Mouse (Mus musculus): ENCODE measurements at regions not wholly inside any gene's neighbourhood (a gene's known extent, or its start where the extent isn't known, plus 50 kb on each side); places are given as distances from the start of the nearest gene placed in this dataset.
A peak's percentile ranks its signal among the peaks of the same experiment; 100 is the strongest.

GRCm38 (mm10) chr4:33706785-33707184, 217.6 kb upstream of the Cnr1 start:
- WGBS: 50% methylated on average over 10 of the region's 10 CpGs
- no peaks in the 10 kb centered on the region for H3K36me3 ChIP-seq (replicated peaks)

DNA sequence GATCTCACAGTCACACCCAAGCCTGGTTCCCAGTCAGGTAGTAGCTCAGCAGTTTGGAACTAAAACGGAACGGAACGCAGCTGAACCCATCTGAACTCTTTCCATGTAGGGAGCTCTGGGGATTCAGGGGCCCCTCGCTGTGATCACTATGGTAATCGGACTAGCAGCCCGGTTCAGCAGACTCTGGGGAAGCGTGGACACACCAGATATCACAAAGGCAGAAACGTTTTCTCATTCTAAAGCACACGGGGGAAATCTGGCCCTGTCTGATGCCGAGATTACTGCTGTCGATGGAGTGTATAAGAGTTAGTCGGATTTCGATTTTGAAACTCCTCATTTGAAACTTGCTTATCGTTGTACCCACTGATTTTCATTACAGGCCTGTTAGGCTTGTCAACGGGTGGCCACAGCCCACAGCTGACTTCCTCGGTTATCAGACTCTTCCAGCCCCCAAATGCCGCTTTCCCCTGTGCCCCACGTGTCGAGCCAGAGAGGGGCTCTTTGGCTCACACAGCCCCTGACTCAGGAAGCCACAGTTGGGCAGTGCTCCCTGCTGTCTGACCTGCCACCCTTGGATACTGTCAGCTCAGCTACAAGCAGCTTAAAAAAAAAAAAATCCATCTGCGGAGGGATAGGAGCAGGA, 207.8 kb upstream of the Cnr1 start:
- Histone ChIP-seq H3K27ac (no peak overlapping the region), H3K4me3 (replicated peaks) (no peak overlapping the region), H3K9me3 (no peaks in the 10 kb centered on the region), H3K27me3 (no peaks in the 10 kb centered on the region), H3K4me1 (peaks cover 6% of the 10 kb centered on the region; the same call in 1 of the 2 replicates), H3K4me2 (peak overlapping the region; percentile 15; the same call in 1 of the 2 replicates), H3K36me3 (replicated peaks) (no peaks in the 10 kb centered on the region), H3K9ac (no peak overlapping the region)
- ATAC-seq (ENCODE audit: low FRiP score): no peak
- 33% methylated on average over 20 of the region's 20 CpGs for WGBS

More at GRCm38 (mm10) chr4:33706785-33707184, 217.6 kb upstream of the Cnr1 start:
- ATAC-seq (ENCODE audit: low FRiP score): no peak
- Histone ChIP-seq H3K4me3 (replicated peaks) (no peak overlapping the region), H3K9me3 (0 out of 2 replicates have a peak, but pooled peaks cover 5% of the 10 kb centered on the region), H3K4me2 (no peak overlapping the region), H3K9ac (no peak overlapping the region), H3K27ac (no peak overlapping the region), H3K4me1 (no peaks in the 10 kb centered on the region), H3K27me3 (no peaks in the 10 kb centered on the region)

DNA sequence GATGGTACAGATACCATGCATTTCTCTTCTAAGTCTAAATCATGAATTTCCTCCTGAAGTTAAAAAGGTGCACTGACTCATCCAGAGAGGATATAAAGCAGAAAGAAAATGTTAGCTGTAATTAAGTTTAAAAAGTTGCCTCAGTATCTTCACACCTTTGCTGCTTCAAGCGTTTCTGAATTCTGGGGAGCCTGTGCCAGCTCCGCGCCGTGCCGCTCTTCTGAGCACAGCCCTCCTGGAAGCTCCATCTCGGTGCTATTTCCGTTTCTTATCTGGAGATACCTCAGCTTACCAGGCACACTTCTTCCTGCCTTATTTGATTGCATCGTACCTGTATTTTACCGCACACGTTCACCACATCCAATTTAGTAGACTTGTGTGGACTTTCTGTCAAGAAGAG, 203.4 kb upstream of the Cnr1 start:
- WGBS: 95% methylated on average over 10 of the region's 10 CpGs
- Histone ChIP-seq H3K27me3 (no peaks in the 10 kb centered on the region), H3K4me1 (peaks cover 6% of the 10 kb centered on the region; the same call in 1 of the 2 replicates), H3K4me2 (no peak overlapping the region), H3K9me3 (no peaks in the 10 kb centered on the region), H3K27ac (no peak overlapping the region), H3K9ac (no peak overlapping the region), H3K4me3 (replicated peaks) (no peak overlapping the region), H3K36me3 (replicated peaks) (no peaks in the 10 kb centered on the region)
- no peak for ATAC-seq (ENCODE audit: low FRiP score)

GRCm38 (mm10) chr4:33721971-33722370, 202.4 kb upstream of the Cnr1 start:
- ATAC-seq (ENCODE audit: low FRiP score): no peak
- Histone ChIP-seq H3K9ac (no peak overlapping the region), H3K4me2 (no peak overlapping the region), H3K4me1 (no peaks in the 10 kb centered on the region; the same call in 1 of the 2 replicates), H3K9me3 (no peaks in the 10 kb centered on the region), H3K36me3 (replicated peaks) (no peaks in the 10 kb centered on the region), H3K27me3 (no peaks in the 10 kb centered on the region), H3K4me3 (replicated peaks) (no peak overlapping the region), H3K27ac (no peak overlapping the region)
- 91% methylated on average over 4 of the region's 4 CpGs for WGBS

GRCm38 (mm10) chr4:33731837-33732236, 192.6 kb upstream of the Cnr1 start:
- no peak overlapping the region for H3K9ac ChIP-seq
- peak; percentile 39; the same call in 1 of the 2 replicates for ATAC-seq (ENCODE audit: low FRiP score)
- WGBS: 50% methylated on average over 4 of the region's 4 CpGs

DNA sequence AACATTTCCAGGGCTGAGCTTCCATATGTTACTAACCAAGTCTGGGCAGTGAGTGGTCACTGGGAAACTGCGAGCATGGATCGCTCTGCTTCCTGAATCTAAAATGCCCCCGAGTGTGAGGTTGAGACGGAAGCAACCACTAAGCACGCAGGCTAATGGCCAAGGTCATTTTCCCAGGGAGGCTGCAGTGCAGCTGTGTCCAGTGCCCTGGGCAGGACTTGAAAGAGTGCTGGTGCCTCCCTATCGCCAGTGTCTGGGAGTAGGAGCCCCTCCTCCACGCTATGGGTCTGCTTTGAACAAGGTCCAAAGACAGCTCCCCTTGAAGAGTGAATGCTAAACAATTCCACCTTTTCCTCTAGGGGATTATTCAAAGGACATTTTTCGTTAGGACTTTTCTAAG, 189.5 kb upstream of the Cnr1 start:
- no peak overlapping the region for H3K27ac ChIP-seq
- no peaks in the 10 kb centered on the region for H3K9me3 ChIP-seq
- no peak overlapping the region for H3K4me3 ChIP-seq (replicated peaks)
- ATAC-seq (ENCODE audit: low FRiP score): no peak
- no peaks in the 10 kb centered on the region for H3K27me3 ChIP-seq
- H3K4me1 ChIP-seq: peaks cover 16% of the 10 kb centered on the region
- WGBS: 38% methylated on average over 8 of the region's 8 CpGs
- no peak overlapping the region for H3K4me2 ChIP-seq
- no peaks in the 10 kb centered on the region for H3K36me3 ChIP-seq (replicated peaks)
- no peak overlapping the region for H3K9ac ChIP-seq

More at GRCm38 (mm10) chr4:33731837-33732236, 192.6 kb upstream of the Cnr1 start:
- no peaks in the 10 kb centered on the region for H3K27me3 ChIP-seq
- H3K4me1 ChIP-seq: peaks cover 16% of the 10 kb centered on the region
- no peaks in the 10 kb centered on the region for H3K36me3 ChIP-seq (replicated peaks)
- H3K27ac ChIP-seq: 0 out of 2 replicates have a peak overlapping the region, but pooled peaks have one; percentile 8
- H3K9me3 ChIP-seq: no peaks in the 10 kb centered on the region
- H3K4me2 ChIP-seq: no peak overlapping the region
- H3K4me3 ChIP-seq (replicated peaks): no peak overlapping the region

DNA sequence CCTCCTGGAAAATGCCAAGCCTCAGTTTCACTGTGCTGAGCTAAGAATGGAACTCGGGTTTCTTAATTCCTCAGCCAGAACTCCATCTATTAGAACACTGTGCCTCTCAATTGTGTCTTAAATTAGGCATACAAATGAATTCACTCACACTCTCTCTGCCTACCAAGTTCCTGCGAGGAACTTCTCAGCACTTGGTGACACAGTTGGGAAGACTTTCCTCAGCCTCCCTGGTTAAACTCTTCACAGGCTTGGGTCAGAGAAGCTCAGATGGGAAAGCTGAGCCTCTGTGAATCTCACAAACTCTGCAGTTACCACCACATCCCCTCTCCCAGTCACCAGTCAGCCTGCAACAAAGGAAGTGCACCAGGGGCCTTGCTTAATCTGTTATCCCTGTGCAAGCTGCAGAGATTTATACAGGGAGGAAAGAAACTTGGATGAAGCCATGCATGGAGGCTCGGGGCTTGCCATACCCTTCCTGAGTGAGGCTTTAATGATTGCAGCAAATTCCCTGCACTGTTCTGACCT, 188.9 kb upstream of the Cnr1 start:
- Histone ChIP-seq H3K9me3 (no peaks in the 10 kb centered on the region), H3K36me3 (replicated peaks) (no peaks in the 10 kb centered on the region), H3K4me1 (peaks cover 16% of the 10 kb centered on the region), H3K4me3 (replicated peaks) (no peak overlapping the region), H3K4me2 (no peak overlapping the region), H3K27ac (no peak overlapping the region), H3K9ac (no peak overlapping the region), H3K27me3 (no peaks in the 10 kb centered on the region)
- 27% methylated on average over 3 of the region's 3 CpGs for WGBS
- ATAC-seq (ENCODE audit: low FRiP score): no peak

- Histone ChIP-seq H3K4me2 (no peak overlapping the region), H3K36me3 (replicated peaks) (no peaks in the 10 kb centered on the region), H3K27me3 (no peaks in the 10 kb centered on the region), H3K9ac (no peak overlapping the region), H3K9me3 (no peaks in the 10 kb centered on the region), H3K27ac (no peak overlapping the region), H3K4me1 (peaks cover 16% of the 10 kb centered on the region), H3K4me3 (replicated peaks) (no peak overlapping the region)
- 78% methylated on average over 9 of the region's 9 CpGs for WGBS
- ATAC-seq (ENCODE audit: low FRiP score): no peak
Observed at GRCm38 (mm10) chr4:33736061-33736701, 188.2 kb upstream of the Cnr1 start.

DNA sequence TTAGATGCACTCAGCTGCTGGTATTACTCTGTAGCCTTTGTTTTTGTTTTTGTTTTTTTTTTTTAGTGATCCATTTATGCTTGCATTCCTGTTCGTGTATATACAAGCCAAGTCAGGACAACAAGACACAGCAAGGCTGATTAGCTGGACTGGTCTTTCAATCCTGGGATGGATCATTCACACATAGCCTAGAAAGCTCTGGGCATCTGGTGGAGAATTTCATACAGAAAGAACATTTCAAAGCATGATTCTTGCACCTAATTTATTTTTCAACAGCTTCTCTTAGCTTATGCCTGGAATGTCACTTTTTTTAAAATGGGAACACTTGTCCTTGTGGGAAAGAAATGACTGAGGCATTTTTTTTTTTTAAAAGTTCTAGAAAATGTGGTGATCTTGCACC, 187.1 kb upstream of the Cnr1 start:
- ATAC-seq (ENCODE audit: low FRiP score): no peak
- Histone ChIP-seq H3K4me2 (no peak overlapping the region), H3K4me1 (peaks cover 16% of the 10 kb centered on the region), H3K9me3 (no peaks in the 10 kb centered on the region), H3K4me3 (replicated peaks) (no peak overlapping the region), H3K36me3 (replicated peaks) (no peaks in the 10 kb centered on the region), H3K27ac (no peak overlapping the region), H3K9ac (no peak overlapping the region), H3K27me3 (no peaks in the 10 kb centered on the region)
- 57% methylated on average over 1 of the region's 1 CpGs for WGBS

DNA sequence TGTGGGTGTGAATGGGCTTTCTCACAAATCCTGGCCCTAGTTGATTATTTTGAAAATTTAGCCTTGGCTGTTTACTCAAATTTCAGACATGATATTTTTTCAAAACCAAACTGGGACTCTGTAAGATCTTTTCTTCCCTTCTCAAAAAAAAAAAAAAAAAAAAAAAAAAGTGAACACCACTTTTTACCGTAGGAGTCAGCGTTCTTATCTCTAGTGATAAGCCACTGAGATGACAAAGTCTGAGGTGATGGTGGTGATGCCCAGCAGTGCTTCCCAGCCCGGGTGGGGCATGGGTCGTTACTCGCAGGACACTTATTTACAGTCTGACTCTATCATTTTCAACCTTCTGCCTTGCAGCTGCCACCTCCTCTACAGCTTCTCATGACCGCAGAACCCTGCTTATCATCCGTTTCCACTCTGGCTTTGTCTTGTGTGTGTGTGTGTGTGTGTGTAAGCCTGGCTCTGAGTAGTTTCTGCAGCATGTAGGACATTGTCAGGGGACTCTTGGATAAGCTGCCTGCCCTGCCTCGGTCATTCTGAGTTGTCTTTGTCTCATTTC, 186.5 kb upstream of the Cnr1 start:
- H3K9ac ChIP-seq: no peak overlapping the region
- H3K27ac ChIP-seq: no peak overlapping the region
- H3K4me1 ChIP-seq: peaks cover 16% of the 10 kb centered on the region
- H3K27me3 ChIP-seq: no peaks in the 10 kb centered on the region
- H3K4me2 ChIP-seq: no peak overlapping the region
- no peak for ATAC-seq (ENCODE audit: low FRiP score)
- H3K9me3 ChIP-seq: no peaks in the 10 kb centered on the region
- no peaks in the 10 kb centered on the region for H3K36me3 ChIP-seq (replicated peaks)
- no peak overlapping the region for H3K4me3 ChIP-seq (replicated peaks)
- WGBS: 81% methylated on average over 8 of the region's 8 CpGs

DNA sequence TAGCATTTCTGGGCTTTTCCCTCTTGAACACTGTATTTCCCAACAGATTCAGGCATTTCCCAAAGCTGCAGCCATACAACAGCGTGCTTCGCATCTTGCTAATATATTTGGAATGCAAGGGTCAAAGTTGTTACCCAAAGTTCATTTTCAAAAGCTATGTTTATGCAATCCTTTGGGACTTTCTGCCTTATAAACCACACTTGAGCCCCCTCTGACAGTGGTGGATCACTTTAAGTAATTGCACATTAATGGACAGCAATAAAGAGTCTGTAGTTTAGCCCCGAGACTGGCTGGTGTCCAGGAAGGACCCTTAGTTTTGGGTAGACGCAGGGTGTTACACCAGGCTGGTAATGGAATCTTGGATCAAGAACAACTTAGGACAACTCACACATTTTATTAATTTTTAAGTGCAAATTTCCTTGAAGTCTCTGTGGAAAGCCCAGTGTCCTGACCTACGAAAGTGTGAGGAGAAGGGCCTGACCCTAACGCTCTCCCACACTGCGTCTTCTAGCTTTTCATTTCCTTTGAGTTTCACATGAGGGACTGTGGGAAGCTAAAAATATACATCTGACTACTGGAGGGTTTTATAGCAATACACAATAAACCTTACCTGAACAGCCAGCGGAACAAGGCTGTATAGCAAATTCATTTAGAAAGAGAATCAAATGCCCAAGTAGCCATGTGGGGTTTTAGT, 185.0 kb upstream of the Cnr1 start:
- no peak overlapping the region for H3K27ac ChIP-seq
- H3K4me3 ChIP-seq (replicated peaks): no peak overlapping the region
- peaks cover 16% of the 10 kb centered on the region for H3K4me1 ChIP-seq
- ATAC-seq (ENCODE audit: low FRiP score): no peak
- no peaks in the 10 kb centered on the region for H3K27me3 ChIP-seq
- H3K36me3 ChIP-seq (replicated peaks): no peaks in the 10 kb centered on the region
- H3K9me3 ChIP-seq: no peaks in the 10 kb centered on the region
- WGBS: 85% methylated on average over 8 of the region's 8 CpGs
- H3K9ac ChIP-seq: no peak overlapping the region
- H3K4me2 ChIP-seq: no peak overlapping the region

DNA sequence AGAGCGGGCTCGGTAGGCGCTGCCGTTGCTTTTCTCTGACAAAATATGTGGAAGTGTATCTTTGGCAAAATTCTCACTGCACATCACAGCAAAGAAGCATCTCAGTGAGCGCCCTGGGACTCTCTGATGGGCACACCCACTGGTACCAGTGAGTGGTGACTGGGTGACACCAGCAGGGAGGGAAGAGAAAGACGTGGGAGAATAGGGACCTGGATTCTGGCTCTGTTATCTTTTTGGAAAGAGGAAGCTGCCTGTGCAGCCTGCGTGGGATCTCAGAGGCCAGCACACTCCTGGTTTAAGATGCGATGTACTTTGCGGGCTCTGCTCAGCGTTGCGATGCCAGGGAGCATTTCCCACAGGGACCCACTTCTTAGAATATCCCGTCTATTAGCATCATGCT, 183.4 kb upstream of the Cnr1 start:
- no peak for ATAC-seq (ENCODE audit: low FRiP score)
- Histone ChIP-seq H3K4me1 (peaks cover 4% of the 10 kb centered on the region; the same call in 1 of the 2 replicates), H3K27ac (no peak overlapping the region), H3K36me3 (replicated peaks) (no peaks in the 10 kb centered on the region), H3K9me3 (no peaks in the 10 kb centered on the region), H3K4me2 (no peak overlapping the region), H3K4me3 (replicated peaks) (no peak overlapping the region), H3K9ac (no peak overlapping the region), H3K27me3 (no peaks in the 10 kb centered on the region)
- WGBS: 89% methylated on average over 12 of the region's 12 CpGs
